Mouse (Mus musculus) kidney, adult 8-10 months (tissue): ENCODE results near the gene Ankrd34a.
A peak's percentile ranks its signal among the peaks of the same experiment; 100 is the strongest.
"Not testable (repeated sequence)": the region's sequence is repeated elsewhere in the genome, so short reads cannot be mapped to it uniquely, and the experiment has no call there.

ENCODE experiments used
- DNase-seq, 2 experiments: peaks; one replicate each; pipeline ENCODE4 v3.0.0; 2022

Ankrd34a gene

GRCm38 (mm10) chr3:96581141-96581540 lies 15.3 kb upstream of the Ankrd34a start:
- no peak for DNase-seq

GRCm38 (mm10) chr3:96581771-96582515 lies 14.5 kb upstream of the Ankrd34a start:
- no peak for DNase-seq

- no peak for DNase-seq
These were observed 13.1 kb upstream of the Ankrd34a start for GRCm38 (mm10) chr3:96583386-96583785.

GRCm38 (mm10) chr3:96590657-96591056 lies 5.8 kb upstream of the Ankrd34a start:
- no peak for DNase-seq

GRCm38 (mm10) chr3:96593374-96593773 lies 3.1 kb upstream of the Ankrd34a start:
- DNase-seq, result no peak

- peak; percentile 94 to 95 for DNase-seq
These were observed 2.5 kb upstream of the Ankrd34a start, which contains the start of gene Polr3gl for GRCm38 (mm10) chr3:96593790-96594560. Polr3gl (minus strand) TSS chr3:96594181.

- DNase-seq, result no peak
These were observed 1.6 kb upstream of the Ankrd34a start for GRCm38 (mm10) chr3:96594851-96595250.

GRCm38 (mm10) chr3:96595661-96596060 lies 775 bp upstream of the Ankrd34a start:
- no peak for DNase-seq

- DNase-seq, result no peak
These were observed 419 bp downstream of the Ankrd34a start for GRCm38 (mm10) chr3:96596855-96597254.

- DNase-seq, result no peak
These were observed 1.0 kb downstream of the Ankrd34a start for GRCm38 (mm10) chr3:96597435-96597891.

- DNase-seq, result peak in 1 of 2 experiments; percentile 45
These were observed 2.0 kb downstream of the Ankrd34a start for GRCm38 (mm10) chr3:96598156-96599068.

GRCm38 (mm10) chr3:96599069-96599393 lies 2.6 kb downstream of the Ankrd34a start:
- DNase-seq, result no peak

GRCm38 (mm10) chr3:96599411-96599810 lies 3.0 kb downstream of the Ankrd34a start:
- DNase-seq, result no peak

GRCm38 (mm10) chr3:96600639-96601250 lies 4.3 kb downstream of the Ankrd34a start, which contains the start of gene Lix1l:
Lix1l (plus strand) TSS chr3:96601149.
- peak; percentile 86 to 91 for DNase-seq

GRCm38 (mm10) chr3:96601251-96601787 lies 4.9 kb downstream of the Ankrd34a start:
- DNase-seq, result peak; percentile 54 to 55

GRCm38 (mm10) chr3:96601941-96602703 lies 5.7 kb downstream of the Ankrd34a start:
- DNase-seq, result no peak

GRCm38 (mm10) chr3:96602704-96603084 lies 6.3 kb downstream of the Ankrd34a start:
- DNase-seq, result no peak

- DNase-seq, result no peak
These were observed 6.9 kb downstream of the Ankrd34a start for GRCm38 (mm10) chr3:96603311-96603710.

- DNase-seq, result not testable (repeated sequence)
These were observed 9.6 kb downstream of the Ankrd34a start for GRCm38 (mm10) chr3:96606007-96606406.

GRCm38 (mm10) chr3:96606618-96607017 lies 10.2 kb downstream of the Ankrd34a start:
- DNase-seq, result no peak

- DNase-seq, result no peak
These were observed 21.5 kb downstream of the Ankrd34a start for GRCm38 (mm10) chr3:96617941-96618340.
